Mouse (Mus musculus): ENCODE measurements at regions not wholly inside any gene's neighbourhood (a gene's known extent, or its start where the extent isn't known, plus 50 kb on each side); places are given as distances from the start of the nearest gene placed in this dataset.

DNA sequence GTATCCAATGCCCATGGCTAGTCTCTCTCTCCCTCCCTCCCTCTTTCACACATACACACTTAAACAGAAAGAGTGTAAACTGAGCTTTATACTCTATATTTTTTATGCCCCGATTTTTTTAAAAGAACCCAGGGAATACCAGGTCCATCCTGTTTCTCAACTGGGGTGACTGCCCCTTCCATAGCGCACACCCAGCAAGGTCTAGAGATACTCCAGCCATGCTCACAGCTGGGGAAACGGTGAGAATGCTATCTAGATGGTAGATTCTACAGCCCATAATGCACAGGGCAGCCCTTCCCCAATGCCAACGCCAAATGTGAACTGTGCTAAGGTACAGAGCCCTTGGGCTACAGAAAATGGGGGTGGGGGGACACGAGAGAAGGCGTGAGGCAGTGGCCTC, 51.2 kb upstream of the Tln2 start:
- no peak overlapping the region for H3K4me3 ChIP-seq (ENCODE audit: low read length)
- H3K9me3 ChIP-seq (ENCODE audit: control insufficient read depth, low read length) = no peaks in the 10 kb centered on the region
- H3K27ac ChIP-seq (ENCODE audit: low read length) = no peak overlapping the region
- 91% methylated on average over 6 of the region's 6 CpGs for WGBS
- no peaks in the 10 kb centered on the region for H3K36me3 ChIP-seq (ENCODE audit: control insufficient read depth, insufficient read depth, low read length)
- H3K27me3 ChIP-seq (replicated peaks; ENCODE audit: control insufficient read depth, insufficient read depth, low read length) = no peaks in the 10 kb centered on the region
- no peak overlapping the region for H3K9ac ChIP-seq (ENCODE audit: low read depth, low read length)
- ATAC-seq = no peak
- peaks cover under 1% of the 10 kb centered on the region; the same call in 1 of the 2 replicates for H3K4me1 ChIP-seq (ENCODE audit: control insufficient read depth, insufficient read depth, low read length)
- no peak overlapping the region for H3K4me2 ChIP-seq (ENCODE audit: low read depth, low read length)

DNA sequence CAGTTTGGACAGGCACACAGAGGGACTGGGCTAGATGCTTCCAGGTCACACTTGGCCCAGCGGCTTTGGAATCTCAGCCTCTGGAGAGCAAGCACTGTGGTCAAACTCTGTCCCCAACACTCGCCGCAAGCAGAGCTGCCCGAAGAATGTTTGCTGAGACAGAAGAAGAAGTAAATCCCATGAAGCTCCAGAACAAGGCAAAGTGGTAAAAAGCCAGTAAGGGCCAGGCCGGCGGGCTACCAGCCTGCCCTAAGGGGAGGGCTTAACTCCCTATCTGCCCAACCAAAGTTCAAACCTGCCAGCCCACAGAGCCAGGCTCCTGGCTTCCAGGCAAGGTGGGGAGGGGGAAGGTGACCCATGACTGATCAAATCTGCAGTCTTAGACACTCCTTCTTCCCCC, 52.2 kb upstream of the Tln2 start:
- H3K4me3 ChIP-seq (ENCODE audit: low read length) = no peak overlapping the region
- H3K4me2 ChIP-seq (ENCODE audit: low read depth, low read length) = no peak overlapping the region
- 78% methylated on average over 6 of the region's 6 CpGs for WGBS
- H3K36me3 ChIP-seq (ENCODE audit: control insufficient read depth, insufficient read depth, low read length) = no peaks in the 10 kb centered on the region
- H3K9ac ChIP-seq (ENCODE audit: low read depth, low read length) = no peak overlapping the region
- no peaks in the 10 kb centered on the region for H3K27me3 ChIP-seq (replicated peaks; ENCODE audit: control insufficient read depth, insufficient read depth, low read length)
- no peak for ATAC-seq
- no peaks in the 10 kb centered on the region for H3K4me1 ChIP-seq (ENCODE audit: control insufficient read depth, insufficient read depth, low read length)
- no peaks in the 10 kb centered on the region for H3K9me3 ChIP-seq (ENCODE audit: control insufficient read depth, low read length)
- no peak overlapping the region for H3K27ac ChIP-seq (ENCODE audit: low read length)

DNA sequence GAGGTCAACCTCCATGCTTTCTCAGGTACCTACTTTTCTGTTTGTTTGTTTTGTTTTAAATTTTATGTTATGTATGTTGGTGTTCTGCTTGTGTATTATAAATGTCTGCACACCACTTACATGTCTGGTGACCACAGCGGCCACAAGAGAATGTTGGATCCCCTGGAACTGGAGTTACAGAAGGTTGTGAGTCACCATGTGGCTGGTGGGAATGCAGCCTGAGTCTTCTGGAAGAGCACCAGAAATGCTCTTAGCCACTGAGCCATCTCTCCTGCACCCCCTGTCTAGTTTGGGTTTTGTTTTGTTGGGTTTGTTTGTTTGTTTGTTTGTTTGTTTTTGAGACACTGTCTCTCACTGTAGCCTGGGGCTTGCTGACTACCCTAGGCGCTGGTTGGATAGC, 52.6 kb upstream of the Tln2 start:
- Histone ChIP-seq H3K4me3 (ENCODE audit: low read length) (no peak overlapping the region), H3K9ac (ENCODE audit: low read depth, low read length) (no peak overlapping the region), H3K27me3 (replicated peaks; ENCODE audit: control insufficient read depth, insufficient read depth, low read length) (no peaks in the 10 kb centered on the region), H3K4me1 (ENCODE audit: control insufficient read depth, insufficient read depth, low read length) (no peaks in the 10 kb centered on the region), H3K9me3 (ENCODE audit: control insufficient read depth, low read length) (no peaks in the 10 kb centered on the region), H3K4me2 (ENCODE audit: low read depth, low read length) (no peak overlapping the region), H3K27ac (ENCODE audit: low read length) (no peak overlapping the region), H3K36me3 (ENCODE audit: control insufficient read depth, insufficient read depth, low read length) (no peaks in the 10 kb centered on the region)
- no peak for ATAC-seq
- 84% methylated on average over 2 of the region's 2 CpGs for WGBS

DNA sequence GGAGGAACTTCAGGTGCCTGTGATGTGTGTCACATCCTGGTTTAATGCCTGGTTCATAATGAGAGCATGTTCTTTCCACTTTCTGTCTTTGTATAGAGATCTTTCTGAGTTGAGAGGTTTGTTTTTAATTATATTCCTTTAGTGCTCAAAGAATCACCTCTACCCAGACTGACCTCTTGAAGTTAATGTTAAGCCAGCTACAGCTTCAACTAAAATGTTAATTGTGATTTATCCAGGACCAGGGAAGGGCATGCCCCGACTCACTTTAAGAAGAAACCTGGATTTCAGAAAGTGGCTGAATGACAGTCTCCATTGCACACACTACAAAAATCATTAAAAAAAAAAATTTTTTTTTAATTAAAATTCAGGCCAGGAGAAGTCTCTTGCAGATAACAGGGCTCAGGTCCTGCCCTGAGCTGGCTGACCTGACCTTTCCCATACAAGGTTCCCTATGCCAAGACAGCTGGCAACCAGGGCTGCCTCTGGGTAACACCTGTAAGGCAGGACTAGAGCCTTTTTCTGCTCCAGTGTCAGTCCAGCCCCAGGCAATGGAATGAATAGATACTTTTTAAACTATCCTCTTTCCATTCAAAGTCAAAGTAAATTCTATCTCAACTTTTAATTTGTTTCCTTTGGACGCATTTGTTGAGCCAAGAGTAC, 54.7 kb upstream of the Tln2 start:
- Histone ChIP-seq H3K4me3 (ENCODE audit: low read length) (no peak overlapping the region), H3K9ac (ENCODE audit: low read depth, low read length) (no peak overlapping the region), H3K27ac (ENCODE audit: low read length) (no peak overlapping the region), H3K4me2 (ENCODE audit: low read depth, low read length) (no peak overlapping the region), H3K9me3 (ENCODE audit: control insufficient read depth, low read length) (no peaks in the 10 kb centered on the region), H3K27me3 (replicated peaks; ENCODE audit: control insufficient read depth, insufficient read depth, low read length) (no peaks in the 10 kb centered on the region), H3K36me3 (ENCODE audit: control insufficient read depth, insufficient read depth, low read length) (no peaks in the 10 kb centered on the region), H3K4me1 (ENCODE audit: control insufficient read depth, insufficient read depth, low read length) (0 out of 2 replicates have a peak, but pooled peaks cover 3% of the 10 kb centered on the region)
- WGBS = 78% methylated on average over 2 of the region's 2 CpGs
- no peak for ATAC-seq

DNA sequence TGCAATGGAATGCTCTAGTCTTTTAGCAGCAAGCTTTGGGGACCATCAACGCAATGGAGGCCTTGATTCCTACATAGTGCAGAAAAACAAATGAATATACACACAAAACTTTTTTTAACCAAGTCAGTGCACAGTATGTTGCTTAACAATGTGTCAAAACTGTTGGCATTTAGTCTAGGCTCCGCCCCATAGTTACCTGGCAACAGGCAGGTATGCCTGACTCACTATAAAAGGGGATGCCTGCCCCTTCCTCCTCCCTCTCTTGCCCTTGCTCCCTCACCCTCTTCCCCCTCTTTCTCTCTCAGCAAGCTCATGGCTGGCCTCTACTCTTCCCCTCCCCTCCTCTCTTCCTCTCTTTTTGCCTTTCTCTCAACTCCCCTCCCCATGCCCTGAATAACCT, 56.7 kb upstream of the Tln2 start:
- H3K27me3 ChIP-seq (replicated peaks; ENCODE audit: control insufficient read depth, insufficient read depth, low read length) = no peaks in the 10 kb centered on the region
- H3K9ac ChIP-seq (ENCODE audit: low read depth, low read length) = no peak overlapping the region
- no peaks in the 10 kb centered on the region for H3K36me3 ChIP-seq (ENCODE audit: control insufficient read depth, insufficient read depth, low read length)
- 0 out of 2 replicates have a peak, but pooled peaks cover 3% of the 10 kb centered on the region for H3K4me1 ChIP-seq (ENCODE audit: control insufficient read depth, insufficient read depth, low read length)
- no peak overlapping the region for H3K4me2 ChIP-seq (ENCODE audit: low read depth, low read length)
- H3K4me3 ChIP-seq (ENCODE audit: low read length) = no peak overlapping the region
- 96% methylated on average over 2 of the region's 2 CpGs for WGBS
- no peak overlapping the region for H3K27ac ChIP-seq (ENCODE audit: low read length)
- no peak for ATAC-seq
- H3K9me3 ChIP-seq (ENCODE audit: control insufficient read depth, low read length) = no peaks in the 10 kb centered on the region

DNA sequence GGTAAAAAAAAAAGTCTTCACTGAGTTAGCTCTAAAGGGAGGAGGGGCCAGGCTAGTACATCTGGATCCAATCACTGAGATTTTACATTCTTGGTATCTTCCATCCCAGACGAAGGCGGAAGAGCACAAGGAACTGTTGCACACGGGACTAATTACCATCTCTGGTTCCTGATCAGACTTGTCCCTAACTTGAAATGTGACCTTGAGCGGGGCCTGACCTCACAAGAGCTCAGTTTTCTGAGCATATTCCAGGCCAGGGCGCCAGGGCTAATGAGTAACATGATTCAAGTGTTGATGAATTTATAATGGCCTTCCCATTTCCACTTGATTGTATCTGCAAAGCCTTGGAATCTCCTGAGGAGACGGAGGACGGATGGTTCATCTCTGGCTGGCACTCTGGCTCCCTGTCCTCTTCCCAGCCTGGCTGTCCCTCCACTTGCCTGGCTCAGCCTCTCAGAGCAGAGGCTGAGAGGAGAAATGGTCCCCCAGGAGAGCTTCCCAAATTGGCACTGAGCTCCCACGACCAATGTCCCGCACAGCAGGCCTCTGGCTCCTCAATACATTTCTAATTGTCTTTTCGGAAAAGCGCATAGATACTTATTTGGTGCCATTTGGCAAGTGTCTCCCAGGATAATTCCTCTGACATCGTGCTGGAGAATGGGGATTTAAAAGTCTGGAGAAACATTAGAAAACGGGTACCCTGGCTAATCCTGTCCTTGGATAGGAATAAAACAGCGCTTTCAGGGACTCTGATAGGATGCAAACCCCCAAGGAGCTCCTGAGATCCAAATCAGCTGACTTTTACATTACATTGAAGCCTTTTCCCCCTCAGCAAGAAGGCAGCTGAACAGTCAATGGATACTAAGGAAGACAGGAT, 58.1 kb upstream of the Tln2 start:
- no peak for ATAC-seq
- H3K4me1 ChIP-seq (ENCODE audit: control insufficient read depth, insufficient read depth, low read length) = 0 out of 2 replicates have a peak, but pooled peaks cover 3% of the 10 kb centered on the region

DNA sequence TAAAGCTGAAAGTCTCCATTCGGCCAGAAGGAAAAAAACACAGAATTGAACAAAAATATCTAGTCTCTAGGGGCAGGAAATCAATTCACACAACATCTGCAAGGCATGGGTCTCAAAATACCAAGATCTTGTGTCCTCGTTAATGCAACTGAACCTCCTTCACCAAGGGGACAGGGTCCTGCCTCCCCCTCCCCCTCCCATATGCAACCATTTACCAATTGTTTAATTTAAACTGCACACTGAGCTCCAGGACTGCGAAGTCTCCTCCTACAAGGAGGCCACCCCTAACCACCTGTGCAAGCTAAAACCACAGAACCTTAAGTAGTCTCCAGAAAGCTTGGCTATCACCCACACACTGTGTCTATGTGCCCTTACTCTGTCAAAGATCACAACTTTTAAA, 61.4 kb upstream of the Tln2 start:
- no peak overlapping the region for H3K9ac ChIP-seq (ENCODE audit: low read depth, low read length)
- H3K27ac ChIP-seq (ENCODE audit: low read length) = no peak overlapping the region
- H3K4me1 ChIP-seq (ENCODE audit: control insufficient read depth, insufficient read depth, low read length) = 0 out of 2 replicates have a peak, but pooled peaks cover 3% of the 10 kb centered on the region
- H3K4me3 ChIP-seq (ENCODE audit: low read length) = no peak overlapping the region
- no peak overlapping the region for H3K4me2 ChIP-seq (ENCODE audit: low read depth, low read length)
- 44% methylated on average over 3 of the region's 3 CpGs for WGBS
- no peak for ATAC-seq
- H3K36me3 ChIP-seq (ENCODE audit: control insufficient read depth, insufficient read depth, low read length) = no peaks in the 10 kb centered on the region
- H3K27me3 ChIP-seq (replicated peaks; ENCODE audit: control insufficient read depth, insufficient read depth, low read length) = no peaks in the 10 kb centered on the region
- no peaks in the 10 kb centered on the region for H3K9me3 ChIP-seq (ENCODE audit: control insufficient read depth, low read length)

More for the DNA sequence above, 58.1 kb upstream of the Tln2 start:
- Histone ChIP-seq H3K4me2 (ENCODE audit: low read depth, low read length) (no peak overlapping the region), H3K27ac (ENCODE audit: low read length) (no peak overlapping the region), H3K27me3 (replicated peaks; ENCODE audit: control insufficient read depth, insufficient read depth, low read length) (no peaks in the 10 kb centered on the region), H3K9ac (ENCODE audit: low read depth, low read length) (no peak overlapping the region), H3K36me3 (ENCODE audit: control insufficient read depth, insufficient read depth, low read length) (no peaks in the 10 kb centered on the region), H3K4me3 (ENCODE audit: low read length) (no peak overlapping the region), H3K9me3 (ENCODE audit: control insufficient read depth, low read length) (no peaks in the 10 kb centered on the region)
- 56% methylated on average over 14 of the region's 14 CpGs for WGBS

DNA sequence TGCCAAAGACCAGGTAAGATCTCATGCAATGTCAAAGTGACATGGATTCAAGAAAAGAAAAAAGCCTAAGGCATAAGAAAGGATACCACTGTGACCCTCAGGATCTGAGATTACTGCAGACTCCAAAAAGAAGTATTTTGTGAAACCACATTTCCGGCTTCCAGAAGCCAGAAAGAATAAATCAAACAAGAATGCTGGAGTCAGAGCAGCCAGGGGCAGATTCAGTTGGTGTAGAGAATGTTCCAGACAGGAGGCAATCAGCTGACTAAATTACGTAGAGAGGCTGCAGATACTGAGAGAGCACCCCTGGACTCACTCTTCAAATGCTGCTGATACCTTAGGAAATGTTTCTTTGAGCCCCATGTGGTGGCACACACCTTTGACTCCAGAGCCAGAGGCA, 67.7 kb upstream of the Tln2 start:
- Histone ChIP-seq H3K36me3 (ENCODE audit: control insufficient read depth, insufficient read depth, low read length) (no peaks in the 10 kb centered on the region), H3K27me3 (replicated peaks; ENCODE audit: control insufficient read depth, insufficient read depth, low read length) (no peaks in the 10 kb centered on the region), H3K27ac (ENCODE audit: low read length) (no peak overlapping the region), H3K4me1 (ENCODE audit: control insufficient read depth, insufficient read depth, low read length) (peaks cover 7% of the 10 kb centered on the region), H3K4me3 (ENCODE audit: low read length) (no peak overlapping the region), H3K9me3 (ENCODE audit: control insufficient read depth, low read length) (no peaks in the 10 kb centered on the region), H3K4me2 (ENCODE audit: low read depth, low read length) (no peak overlapping the region), H3K9ac (ENCODE audit: low read depth, low read length) (no peak overlapping the region)
- 64% methylated on average over 2 of the region's 2 CpGs for WGBS
- no peak for ATAC-seq

DNA sequence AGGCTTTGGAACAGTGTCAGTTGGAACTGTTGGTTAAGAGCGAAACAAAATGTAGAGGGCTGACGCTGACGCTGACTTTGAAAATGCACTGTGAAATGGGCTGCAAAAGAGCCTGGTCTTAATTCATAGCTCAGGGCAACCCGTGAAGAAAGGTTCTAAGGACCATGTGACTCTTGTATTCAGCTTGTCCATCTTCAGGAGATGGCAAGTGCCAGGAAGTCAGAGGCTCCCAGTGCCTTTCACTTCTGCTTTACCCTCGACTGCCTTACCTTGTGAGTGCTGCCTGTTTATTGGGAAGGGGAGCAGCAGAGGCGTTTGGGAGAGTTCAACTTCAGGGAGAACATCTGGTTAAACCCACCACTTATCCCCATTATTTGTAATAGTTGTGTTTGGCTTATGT, 70.1 kb upstream of the Tln2 start:
- Histone ChIP-seq H3K27ac (ENCODE audit: low read length) (no peak overlapping the region), H3K4me1 (ENCODE audit: control insufficient read depth, insufficient read depth, low read length) (peaks cover 13% of the 10 kb centered on the region), H3K36me3 (ENCODE audit: control insufficient read depth, insufficient read depth, low read length) (no peaks in the 10 kb centered on the region), H3K27me3 (replicated peaks; ENCODE audit: control insufficient read depth, insufficient read depth, low read length) (no peaks in the 10 kb centered on the region), H3K9ac (ENCODE audit: low read depth, low read length) (no peak overlapping the region), H3K4me3 (ENCODE audit: low read length) (no peak overlapping the region), H3K9me3 (ENCODE audit: control insufficient read depth, low read length) (no peaks in the 10 kb centered on the region), H3K4me2 (ENCODE audit: low read depth, low read length) (peak overlapping the region; percentile 25; the same call in 1 of the 2 replicates)
- no peak for ATAC-seq
- WGBS = 27% methylated on average over 6 of the region's 6 CpGs

All from intestine, embryonic 16.5 days (tissue).